Mouse (Mus musculus) hindbrain, embryonic 14.5 days (tissue): ENCODE data around the gene Gm13275. TPM values are rescaled to one million over a fixed set of nuclear protein-coding genes. Genes with fewer than 3 reads are reported as not detected.
"Not testable (repeated sequence)": the region's sequence is repeated elsewhere in the genome, so short reads cannot be mapped to it uniquely, and the experiment has no call there.

Experiments
- ATAC-seq: fragments of 200-750 bp; cut with Nextera tagmentation; 2 replicates; pipeline ENCODE4 v1.8.0; 2017; ENCODE audit warnings: moderate number of reproducible peaks, mild to moderate bottlenecking, moderate TSS enrichment, moderate library complexity; ENCODE audit not compliant: low FRiP score
- DNase-seq: peaks from one replicate; pipeline ENCODE4 v3.0.0-alpha.2; 2015; ENCODE audit warnings: low spot score
- H3K27ac ChIP-seq: fragments of 300-500 bp; sonication (generic); 2 replicates; pipeline ENCODE4 v1.5.1; 2014; ENCODE audit warnings: mild to moderate bottlenecking, moderate library complexity
- H3K27me3 ChIP-seq: fragments of 300-500 bp; sonication (generic); 2 replicates; pipeline ENCODE4 v1.6.1; 2014; ENCODE audit warnings: mild to moderate bottlenecking, low read length, mixed read lengths; ENCODE audit not compliant: control insufficient read depth, insufficient read depth
- H3K36me3 ChIP-seq: fragments of 300-500 bp; sonication (generic); replicated peaks from 2 replicates; pipeline ENCODE4 v1.6.1; 2014; ENCODE audit not compliant: control insufficient read depth, insufficient read depth
- H3K4me1 ChIP-seq: fragments of 300-500 bp; sonication (generic); replicated peaks from 2 replicates; pipeline ENCODE4 v1.6.1; 2014; ENCODE audit warnings: antibody characterized with exemption, low read length, mixed read lengths; ENCODE audit not compliant: control insufficient read depth, insufficient read depth
- H3K4me2 ChIP-seq: fragments of 300-500 bp; sonication (generic); replicated peaks from 2 replicates; pipeline ENCODE4 v1.6.1; 2014; ENCODE audit warnings: mild to moderate bottlenecking, moderate library complexity
- H3K4me3 ChIP-seq: fragments of 300-500 bp; sonication (generic); replicated peaks from 2 replicates; pipeline ENCODE4 v1.5.1; 2014; ENCODE audit warnings: mild to moderate bottlenecking, low read length
- H3K9ac ChIP-seq: fragments of 300-500 bp; sonication (generic); 2 replicates; pipeline ENCODE4 v1.6.1; 2014
- H3K9me3 ChIP-seq: fragments of 300-500 bp; sonication (generic); 2 replicates; pipeline ENCODE4 v1.6.1; 2016; ENCODE audit warnings: low read length; ENCODE audit not compliant: control insufficient read depth
- WGBS: fragments of 180-500 bp; shearing (Covaris S2); extraction: QIAGEN DNeasy Blood & Tissue Kit; methylation state at CpG from one replicate; pipeline ENCODE4 v1.1.7; 2014; 5-methylcytosine and 5-hydroxymethylcytosine counted together
- polyA plus RNA-seq: library from polyadenylated mRNA; unstranded; fragments of >200 nt; fragmentation: Nextera tagmentation; extraction: Ambion mirVana; gene quantifications from 2 replicates; pipeline ENCODE4 v1.2.1, GENCODE M21; 2014

The Gm13275 gene
- polyA plus RNA-seq, 1 experiment from 2014 or later, result not detected

- H3K4me1 ChIP-seq, result no peaks in the 10 kb centered on the region
- DNase-seq (peak; percentile 32), ATAC-seq (no peak)
- no peaks in the 10 kb centered on the region for H3K36me3 ChIP-seq
- H3K4me2 ChIP-seq, result no peak overlapping the region
- no peak overlapping the region for H3K4me3 ChIP-seq
- H3K9me3 ChIP-seq, result no peaks in the 10 kb centered on the region
- no peaks in the 10 kb centered on the region for H3K27me3 ChIP-seq
- no peak overlapping the region for H3K9ac ChIP-seq
- 24% methylated on average over 4 of the region's 4 CpGs for WGBS
- no peak overlapping the region for H3K27ac ChIP-seq
Measured at GRCm38 (mm10) chr4:88822995-88823394, 28.7 kb downstream of the Gm13275 start.

DNA sequence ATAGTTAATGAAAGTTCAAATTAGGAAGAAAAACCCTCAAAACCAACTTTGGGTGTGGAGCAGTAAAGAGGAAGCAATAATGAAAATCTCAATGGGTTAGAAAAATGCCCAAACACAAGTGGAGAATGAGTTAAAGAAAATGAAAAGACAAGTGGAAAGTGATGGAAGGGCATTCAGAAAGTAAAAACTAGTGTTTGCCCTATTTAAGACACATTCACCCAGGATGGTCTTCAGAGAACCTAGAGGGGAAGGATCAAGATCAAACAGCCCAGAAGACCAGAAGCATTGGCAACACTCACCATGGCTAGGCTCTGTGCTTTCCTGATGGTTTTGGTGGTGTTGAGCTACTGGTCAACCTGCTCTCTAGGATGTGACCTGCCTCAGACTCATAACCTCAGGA, 32.8 kb downstream of the Gm13275 start, which contains the start of gene Ifna6:
Ifna6 (plus strand) TSS at position 301 of the 400 bp plus-strand sequence.
- not testable (repeated sequence) for H3K36me3 ChIP-seq, ATAC-seq, H3K4me2 ChIP-seq, H3K27me3 ChIP-seq, H3K9me3 ChIP-seq, H3K9ac ChIP-seq, H3K27ac ChIP-seq, H3K4me1 ChIP-seq, DNase-seq, H3K4me3 ChIP-seq

DNA sequence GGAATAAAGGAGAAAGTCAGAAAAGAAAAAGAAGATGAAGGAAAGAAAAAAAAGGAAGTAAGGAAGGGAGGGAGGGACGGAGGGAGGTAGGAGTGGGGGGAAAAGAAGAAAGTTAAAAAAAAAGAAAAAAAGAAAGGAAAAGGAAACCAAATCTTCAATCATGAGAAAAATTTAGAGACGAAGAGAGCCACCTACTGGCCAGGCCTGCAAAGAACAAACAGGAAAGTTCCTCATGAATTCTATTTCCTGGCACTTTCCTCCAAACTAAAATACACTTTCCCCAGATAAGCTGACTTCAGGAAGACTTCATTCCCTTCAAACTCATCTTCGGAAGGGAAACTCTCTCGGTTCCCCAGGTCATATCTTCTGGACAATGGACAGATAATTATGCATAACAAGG, 36.2 kb downstream of the Gm13275 start:
- DNase-seq (peak; percentile 59), ATAC-seq (no peak)
- H3K36me3 ChIP-seq, result no peaks in the 10 kb centered on the region
- H3K27ac ChIP-seq, result no peak overlapping the region
- H3K4me1 ChIP-seq, result no peaks in the 10 kb centered on the region
- H3K4me2 ChIP-seq, result no peak overlapping the region
- no peak overlapping the region for H3K9ac ChIP-seq
- WGBS, result 34% methylated on average over 4 of the region's 4 CpGs
- no peaks in the 10 kb centered on the region for H3K27me3 ChIP-seq
- no peak overlapping the region for H3K4me3 ChIP-seq
- no peaks in the 10 kb centered on the region for H3K9me3 ChIP-seq

GRCm38 (mm10) chr4:88835225-88835624, 40.9 kb downstream of the Gm13275 start, which contains the start of gene Ifna5:
TSS of gene Ifna5 (plus strand) at chr4:88835525.
- not testable (repeated sequence) for H3K4me1 ChIP-seq, H3K36me3 ChIP-seq, H3K9me3 ChIP-seq, DNase-seq, H3K9ac ChIP-seq, H3K4me2 ChIP-seq, H3K4me3 ChIP-seq, H3K27me3 ChIP-seq, ATAC-seq, H3K27ac ChIP-seq
- 73% methylated on average over 1 of the region's 1 CpGs for WGBS

DNA sequence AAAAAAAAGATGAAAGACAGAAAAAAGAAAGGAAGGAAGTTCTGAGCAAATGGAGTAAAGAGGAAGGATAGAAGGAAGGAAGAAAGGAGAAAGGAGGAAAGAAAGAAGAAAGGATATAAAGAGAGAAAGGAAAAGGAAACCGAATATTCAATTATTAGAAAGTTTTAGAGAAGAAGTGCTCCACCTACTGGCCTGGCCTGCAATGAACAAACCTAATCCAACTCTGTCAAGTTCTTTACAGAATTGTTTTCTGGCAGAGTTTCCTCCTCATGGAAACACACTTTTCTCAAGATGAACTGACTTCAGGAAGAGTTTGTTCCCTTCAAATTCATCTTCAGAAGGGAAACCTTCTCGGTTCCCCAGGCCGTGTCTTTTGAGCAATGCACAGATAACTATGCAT, 44.5 kb downstream of the Gm13275 start:
- no peaks in the 10 kb centered on the region for H3K27me3 ChIP-seq
- H3K4me2 ChIP-seq, result no peak overlapping the region
- no peaks in the 10 kb centered on the region for H3K4me1 ChIP-seq
- no peaks in the 10 kb centered on the region for H3K36me3 ChIP-seq
- no peak overlapping the region for H3K27ac ChIP-seq
- ATAC-seq (no peak), DNase-seq (no peak)
- WGBS, result 47% methylated on average over 3 of the region's 3 CpGs
- H3K4me3 ChIP-seq, result no peak overlapping the region
- no peak overlapping the region for H3K9ac ChIP-seq
- no peaks in the 10 kb centered on the region for H3K9me3 ChIP-seq

DNA sequence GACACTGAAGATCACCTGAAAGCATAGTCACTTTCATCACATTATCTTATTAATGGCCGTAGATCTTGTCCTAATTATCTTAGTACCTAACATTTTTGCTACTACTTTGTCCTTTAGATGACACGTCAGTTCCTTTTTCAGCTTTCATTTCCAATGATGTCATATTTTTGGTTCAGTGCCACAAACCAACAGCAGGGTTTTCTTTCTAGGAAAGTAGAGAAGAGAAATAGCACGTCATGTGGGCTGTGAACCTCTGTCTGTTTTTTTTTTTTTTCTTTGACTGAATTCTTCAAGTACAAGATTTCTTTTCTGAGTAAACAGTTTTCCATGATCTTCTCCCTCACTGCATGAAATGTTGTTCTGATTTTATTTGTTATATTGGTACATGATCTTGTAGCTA, 45.8 kb downstream of the Gm13275 start:
- no peak for ATAC-seq
- H3K4me3 ChIP-seq, result no peak overlapping the region
- no peaks in the 10 kb centered on the region for H3K27me3 ChIP-seq
- H3K4me2 ChIP-seq, result no peak overlapping the region
- H3K9me3 ChIP-seq, result no peaks in the 10 kb centered on the region
- H3K4me1 ChIP-seq, result no peaks in the 10 kb centered on the region
- no peak overlapping the region for H3K27ac ChIP-seq
- no peaks in the 10 kb centered on the region for H3K36me3 ChIP-seq
- H3K9ac ChIP-seq, result no peak overlapping the region
- WGBS, result 85% methylated on average over 3 of the region's 3 CpGs
- no peak for DNase-seq

DNA sequence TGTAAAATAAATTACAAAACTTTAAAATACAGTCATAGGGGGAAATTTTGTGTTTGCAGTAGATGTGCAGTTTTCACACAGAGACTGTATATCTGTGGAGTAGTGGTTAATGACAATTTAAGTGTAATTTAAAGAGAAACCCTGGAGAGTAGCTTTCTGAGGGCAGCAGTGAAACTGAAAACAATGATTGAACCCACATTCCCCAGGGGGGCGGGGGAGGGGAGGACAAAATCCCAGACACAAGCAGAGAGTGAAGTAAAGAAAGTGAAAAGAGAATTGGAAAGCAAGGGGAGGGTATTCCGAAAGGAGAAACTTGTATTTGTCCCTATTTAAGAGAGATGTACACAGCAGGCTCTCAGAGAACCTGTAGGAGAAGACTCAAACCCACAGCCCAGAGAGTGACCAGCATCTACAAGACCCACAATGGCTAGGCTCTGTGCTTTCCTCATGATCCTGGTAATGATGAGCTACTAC, 47.2 kb downstream of the Gm13275 start, which contains the start of gene Ifna4:
Ifna4 (plus strand) TSS at position 424 of the 474 bp plus-strand sequence.
- Histone ChIP-seq H3K4me3 (no peak within 1 kb of the TSS), H3K27me3 (no peaks in the 10 kb centered on the region), H3K4me1 (no peaks in the 10 kb centered on the region), H3K9me3 (no peaks in the 10 kb centered on the region), H3K9ac (no peak within 1 kb of the TSS), H3K27ac (no peak within 1 kb of the TSS), H3K4me2 (no peak within 1 kb of the TSS), H3K36me3 (no peaks in the 10 kb centered on the region)
- ATAC-seq (no peak), DNase-seq (no peak)
- WGBS, result 39% methylated on average over 2 of the region's 2 CpGs

Other genes starting within 250 kb of the Gm13275 start
- gene Ifna15, start 236.2 kb upstream of the Gm13275 start, polyA plus RNA-seq, result not detected in 2 replicates
- not detected in 2 replicates for gene Ifna14, start 222.7 kb upstream of the Gm13275 start, polyA plus RNA-seq
- gene Ifna9, start 202.1 kb upstream of the Gm13275 start, polyA plus RNA-seq, result not detected in 2 replicates
- gene Ifna12, start 191.1 kb upstream of the Gm13275 start, polyA plus RNA-seq, result not detected in 2 replicates
- not detected in 2 replicates for gene C87499, start 160.1 kb upstream of the Gm13275 start, polyA plus RNA-seq
- gene Ifna13, start 150.0 kb upstream of the Gm13275 start, polyA plus RNA-seq, result not detected in 2 replicates
- gene Ifna16, start 117.6 kb upstream of the Gm13275 start, polyA plus RNA-seq, result not detected in 2 replicates
- not detected in 2 replicates for gene Ifna2, start 110.6 kb upstream of the Gm13275 start, polyA plus RNA-seq
- not detected in 2 replicates for gene Ifnab, start 103.1 kb upstream of the Gm13275 start, polyA plus RNA-seq
- gene Gm26566, start 72.7 kb upstream of the Gm13275 start, polyA plus RNA-seq, result 2.4 and 3.2 TPM in 2 replicates
- 144 and 155 TPM in 2 replicates for gene Klhl9, start 72.0 kb upstream of the Gm13275 start, polyA plus RNA-seq
- not detected in 2 replicates for gene Gm13271, start 39.6 kb upstream of the Gm13275 start, polyA plus RNA-seq
- gene Gm13283, start 34.4 kb upstream of the Gm13275 start, polyA plus RNA-seq, result 0.15 TPM in 1 of 2 replicates, not detected in the other
- not detected in 2 replicates for gene Gm13290, start 20.7 kb upstream of the Gm13275 start, polyA plus RNA-seq
- not detected in 2 replicates for gene Gm13289, start 17.6 kb upstream of the Gm13275 start, polyA plus RNA-seq
- gene Gm13272, start 14.6 kb upstream of the Gm13275 start, polyA plus RNA-seq, result not detected in 2 replicates
- not detected in 2 replicates for gene Ifnz, start 12.4 kb upstream of the Gm13275 start, polyA plus RNA-seq
- not detected in 2 replicates for gene Gm13276, start 8.8 kb upstream of the Gm13275 start, polyA plus RNA-seq
- not detected in 2 replicates for gene Gm13277, start 5.9 kb upstream of the Gm13275 start, polyA plus RNA-seq
- not detected in 2 replicates for gene Gm13278, start 2.9 kb upstream of the Gm13275 start, polyA plus RNA-seq
- not detected in 2 replicates for gene Gm13279, start 2.9 kb downstream of the Gm13275 start, polyA plus RNA-seq
- gene Gm13285, start 5.2 kb downstream of the Gm13275 start, polyA plus RNA-seq, result 0.16 TPM in 1 of 2 replicates, not detected in the other
- gene Gm13287, start 8.8 kb downstream of the Gm13275 start, polyA plus RNA-seq, result not detected in 2 replicates
- not detected in 2 replicates for gene Gm13288, start 11.0 kb downstream of the Gm13275 start, polyA plus RNA-seq
- gene Ifna7, start 21.7 kb downstream of the Gm13275 start, polyA plus RNA-seq, result not detected in 2 replicates
- not detected in 2 replicates for gene Ifna11, start 25.5 kb downstream of the Gm13275 start, polyA plus RNA-seq
- gene Ifna6, start 32.9 kb downstream of the Gm13275 start, polyA plus RNA-seq, result not detected in 2 replicates
- not detected in 2 replicates for gene Ifna5, start 41.0 kb downstream of the Gm13275 start, polyA plus RNA-seq
- not detected in 2 replicates for gene Ifna4, start 47.4 kb downstream of the Gm13275 start, polyA plus RNA-seq
- not detected in 2 replicates for gene Ifna1, start 55.6 kb downstream of the Gm13275 start, polyA plus RNA-seq
- not detected in 2 replicates for gene Ifne, start 85.7 kb downstream of the Gm13275 start, polyA plus RNA-seq